Mouse (Mus musculus) gonadal fat pad, adult 2 months (tissue): ENCODE results near the gene Scaf11. TPM values are rescaled to one million over a fixed set of nuclear protein-coding genes. Genes with fewer than 3 reads are reported as not detected.

Source experiments
- DNase-seq: peaks from one replicate; pipeline ENCODE4 v3.0.0-alpha.2; 2012; ENCODE audit warnings: low read depth
- polyA plus RNA-seq: library from polyadenylated mRNA; depleted of rRNA; stranded (reverse); fragments of >200 nt; gene quantifications from 2 replicates; pipeline ENCODE4 v1.2.3, GENCODE M21; 2012; rRNA removed

Scaf11 gene
- polyA plus RNA-seq, 1 experiment: 19.9 TPM

- no peak for DNase-seq
These were observed 63.9 kb downstream of the Scaf11 start for GRCm38 (mm10) chr15:96396641-96397344.

DNA sequence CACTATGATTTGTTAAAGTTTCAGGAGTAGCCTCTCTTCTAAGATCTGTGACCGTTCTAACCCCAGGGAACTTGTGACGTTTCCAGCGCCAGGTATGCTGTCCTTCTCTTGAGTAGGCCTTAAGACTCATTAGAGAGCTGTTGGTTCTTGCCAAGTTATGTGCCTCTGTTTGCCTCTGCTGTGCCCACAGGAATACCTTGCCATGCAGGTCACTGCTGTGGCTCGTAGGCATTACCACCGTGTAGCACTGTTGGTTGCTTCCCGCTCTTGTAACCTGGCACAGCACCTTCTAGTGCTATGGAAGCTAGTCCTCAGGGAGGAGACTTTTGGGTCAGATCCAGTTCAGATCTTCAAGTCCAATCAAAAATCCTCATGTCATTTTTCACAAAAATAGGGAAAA is 65.6 kb downstream of the Scaf11 start:
- DNase-seq: no peak

DNA sequence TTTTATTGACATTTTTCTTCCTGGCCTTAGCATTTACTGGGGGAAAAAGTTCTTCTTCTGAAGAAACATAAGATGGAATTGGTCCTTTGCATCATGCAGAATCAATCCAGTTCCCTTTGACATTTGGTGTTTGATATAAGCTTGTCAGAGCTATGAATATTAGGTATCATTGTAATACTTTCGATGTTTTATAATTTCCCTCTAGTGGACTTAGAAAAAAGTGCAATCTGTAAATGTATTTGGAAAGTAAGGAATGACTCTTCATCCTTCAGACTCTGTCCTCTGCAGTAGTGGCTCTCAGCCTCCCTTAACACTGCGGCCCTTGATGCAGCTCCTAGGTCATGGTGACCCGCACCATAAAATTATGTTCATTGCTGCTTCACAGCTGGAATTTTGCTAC is 67.8 kb downstream of the Scaf11 start:
- DNase-seq: no peak

DNA sequence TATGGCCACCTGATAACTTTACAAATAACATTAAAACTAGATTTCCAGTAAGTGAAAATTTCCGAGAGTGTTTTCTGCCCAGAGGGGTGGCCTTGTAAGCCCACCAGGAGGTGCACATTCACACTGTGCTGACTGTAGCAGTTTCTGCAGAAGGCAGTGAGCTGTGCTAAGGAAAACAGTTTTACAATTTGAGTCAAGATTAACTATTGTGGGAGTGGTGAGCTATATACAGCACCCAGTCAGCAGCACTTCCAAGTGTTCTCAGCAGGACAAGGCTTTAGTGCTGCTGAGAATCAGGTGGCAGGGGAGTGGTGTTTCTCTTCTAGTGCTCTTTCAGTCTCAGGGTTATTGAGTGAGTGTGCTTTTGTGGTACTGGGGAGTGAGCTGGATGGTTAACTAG is 72.1 kb downstream of the Scaf11 start:
- DNase-seq: no peak

DNA sequence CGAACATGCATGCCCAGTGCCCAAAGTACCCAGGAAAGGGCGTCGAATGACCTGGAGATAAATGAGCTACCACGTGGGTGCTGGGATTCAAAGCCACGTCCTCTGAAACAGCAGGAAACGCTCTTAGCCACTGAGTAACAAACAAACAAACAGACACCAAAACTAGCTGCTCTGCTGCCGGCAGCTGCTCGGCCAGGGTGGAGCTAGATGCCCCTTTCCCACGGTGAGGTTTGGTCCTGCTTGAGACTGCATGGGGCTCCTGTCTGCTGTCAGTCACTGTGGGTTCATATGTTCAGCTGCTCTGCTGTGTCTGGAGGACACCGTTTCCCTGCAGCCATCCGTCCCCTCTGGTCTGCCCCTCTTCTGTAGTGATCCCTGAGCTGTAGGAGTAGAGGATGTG is 78.4 kb downstream of the Scaf11 start:
- no peak for DNase-seq

GRCm38 (mm10) chr15:96377701-96378100 is 82.9 kb downstream of the Scaf11 start:
- no peak for DNase-seq

GRCm38 (mm10) chr15:96377263-96377662 is 83.4 kb downstream of the Scaf11 start:
- DNase-seq: no peak

- DNase-seq: no peak
These were observed 84.4 kb downstream of the Scaf11 start for GRCm38 (mm10) chr15:96376214-96376613.

GRCm38 (mm10) chr15:96373161-96373560 is 87.5 kb downstream of the Scaf11 start:
- no peak for DNase-seq

- no peak for DNase-seq
These were observed 88.0 kb downstream of the Scaf11 start for GRCm38 (mm10) chr15:96372628-96373027.

DNA sequence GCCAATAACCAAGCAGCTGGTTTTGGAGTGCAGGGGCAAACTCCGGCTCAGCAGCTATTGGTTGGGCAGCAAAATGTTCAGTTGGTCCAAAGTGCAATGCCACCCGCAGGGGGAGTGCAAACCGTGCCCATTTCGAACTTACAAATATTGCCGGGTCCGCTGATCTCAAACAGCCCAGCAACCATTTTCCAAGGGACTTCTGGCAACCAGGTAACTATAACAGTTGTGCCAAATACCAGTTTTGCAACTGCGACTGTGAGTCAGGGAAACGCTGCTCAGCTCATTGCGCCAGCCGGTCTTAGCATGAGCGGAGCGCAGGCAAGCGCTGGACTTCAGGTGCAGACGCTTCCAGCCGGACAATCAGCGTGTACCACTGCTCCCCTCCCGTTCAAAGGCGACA is 89.3 kb downstream of the Scaf11 start:
- DNase-seq: no peak

GRCm38 (mm10) chr15:96366176-96366963 is 94.3 kb downstream of the Scaf11 start:
- no peak for DNase-seq

DNA sequence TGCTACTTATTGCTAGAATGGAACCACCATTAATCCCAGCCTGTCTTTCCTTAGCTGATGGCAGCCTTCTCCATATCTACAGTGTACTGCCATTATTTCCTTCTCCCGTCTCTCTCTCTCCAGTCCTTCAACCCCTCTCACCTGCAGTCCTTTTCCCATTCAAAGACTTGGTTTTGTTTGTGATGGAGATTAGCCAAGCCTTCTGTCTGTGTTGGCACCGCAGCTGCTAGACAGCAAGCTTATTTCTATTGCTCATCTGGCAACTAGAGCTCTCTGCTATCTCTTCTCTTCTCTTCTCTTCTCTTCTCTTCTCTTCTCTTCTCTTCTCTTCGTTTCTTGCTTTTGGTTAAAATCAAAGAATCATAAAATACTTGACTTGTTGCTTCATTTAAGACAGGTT is 95.3 kb downstream of the Scaf11 start:
- DNase-seq: no peak

Other genes with a start within 250 kb of the Scaf11 start
- gene Arid2, start 173.3 kb downstream of the Scaf11 start, polyA plus RNA-seq: 16.9 and 18.8 TPM in 2 replicates
- 6.5 and 10.7 TPM in 2 replicates for gene Slc38a1, start 182.1 kb upstream of the Scaf11 start, polyA plus RNA-seq
- 25.5 and 28.9 TPM in 2 replicates for gene Slc38a2, start 238.9 kb upstream of the Scaf11 start, polyA plus RNA-seq